Mouse (Mus musculus): ENCODE measurements around the gene Zc3h12a.

DNA sequence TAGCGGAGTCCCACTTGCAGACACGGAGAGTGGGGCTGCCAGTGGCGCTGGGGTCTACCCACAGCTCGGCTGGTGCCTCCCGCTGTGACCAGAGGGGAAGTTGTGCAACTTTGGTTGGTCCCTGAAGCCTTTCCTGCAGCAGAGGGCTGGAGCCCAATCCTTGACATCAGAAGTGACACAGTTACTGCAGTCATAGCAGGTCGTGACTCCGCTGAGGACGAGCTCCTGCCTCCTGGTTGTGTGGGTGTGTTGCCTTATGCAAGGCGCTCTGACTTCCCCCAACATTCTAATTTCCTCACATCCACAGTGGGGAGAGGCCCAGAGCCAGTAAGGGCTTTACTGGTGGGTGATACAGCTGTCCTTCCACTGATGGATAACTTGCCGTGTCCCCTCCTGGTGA lies 17.6 kb upstream of the Zc3h12a start:
- TF ChIP-seq CTCF (IDR thresholded peaks at IDR 0.05; ENCODE audit: insufficient read depth, low read depth, low read length) (no peak), POLR2A (IDR thresholded peaks at IDR 0.05; ENCODE audit: insufficient read depth, low read depth, low read length) (no peak)
